Mouse (Mus musculus) T-helper 2 cell (primary cell): ENCODE measurements at regions not wholly inside any gene's neighbourhood (a gene's known extent, or its start where the extent isn't known, plus 50 kb on each side); places are given as distances from the start of the nearest gene placed in this dataset.

Experiments used
- in situ Hi-C: fragments of 300-600 bp; cut with MboI, MseI; formaldehyde crosslinking; loops from one replicate; pipeline ENCODE4 v1.15.1; 2025; ENCODE audit warnings: high pct_unique_total_duplicates

- in situ Hi-C loops = no loop called here
Observed at GRCm38 (mm10) chr2:72874533-72874932, 105.7 kb downstream of the Sp3 start.

DNA sequence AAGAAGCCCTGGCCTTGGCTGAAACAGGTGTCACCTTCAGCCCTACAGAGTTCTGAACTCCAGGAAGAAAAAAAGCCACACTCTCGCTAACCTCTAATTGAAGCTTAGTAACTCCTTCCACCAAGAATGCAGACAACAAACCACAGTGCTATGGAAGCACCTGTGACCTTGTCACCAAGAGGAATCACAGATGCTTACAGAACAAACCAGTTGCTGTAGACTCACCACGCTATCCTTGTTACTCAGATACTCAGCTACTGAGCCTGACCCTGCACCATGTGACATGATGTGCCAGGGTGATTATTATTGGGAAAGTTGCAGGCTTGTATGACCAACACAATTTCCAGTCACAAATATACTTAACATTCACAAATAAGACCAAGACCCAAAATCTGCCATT, 104.6 kb downstream of the Sp3 start:
- in situ Hi-C loops = no loop called here

GRCm38 (mm10) chr2:72880016-72880415, 100.2 kb downstream of the Sp3 start:
- in situ Hi-C loops = no loop called here

GRCm38 (mm10) chr2:72881554-72881953, 98.7 kb downstream of the Sp3 start:
- in situ Hi-C loops = no loop called here

- in situ Hi-C loops = loop anchor here (5.0 kb wide), 1 partner anchor 59 kb away; no protein-coding TSS in a partner anchor
Observed at GRCm38 (mm10) chr2:72886250-72886649, 94.0 kb downstream of the Sp3 start.
